Mouse (Mus musculus) lung, adult 10 weeks (tissue): ENCODE measurements around the gene Arhgef26. TPM values are rescaled to one million over a fixed set of nuclear protein-coding genes. Genes with fewer than 3 reads are reported as not detected.

Experiments used
- polyA plus RNA-seq: library from polyadenylated mRNA; stranded (reverse); fragments of 350-450 nt; fragmentation: Illumina TruSeq; extraction: RNeasy Lipid Tissue Mini Kit (QIAGEN cat#74804); gene quantifications from one replicate; pipeline ENCODE4 v1.2.3, GENCODE M21; 2014; ENCODE audit warnings: low read depth, low replicate concordance; ENCODE audit not compliant: insufficient read depth

Arhgef26 gene
- 15.5 TPM for polyA plus RNA-seq

GRCm38 (mm10) chr3:62338044-62338443 is at the start of gene Arhgef26:
Gene Arhgef26, plus strand, starts transcription at chr3:62338344.

GRCm38 (mm10) chr3:62506488-62507205 is 168.5 kb downstream of the Arhgef26 start, which contains the start of gene Dhx36:
Gene Dhx36, minus strand, starts transcription at chr3:62507004.

Other genes with a start within 250 kb of the Arhgef26 start
- 11.0 TPM for gene Dhx36, start 168.7 kb downstream of the Arhgef26 start, polyA plus RNA-seq